Mouse (Mus musculus): ENCODE data around the gene Retreg3. TPM values are rescaled to one million over a fixed set of nuclear protein-coding genes. Genes with fewer than 3 reads are reported as not detected.

Retreg3 gene
- total RNA-seq, 2 experiments from 2014 or later, result 34.2 to 36.3 TPM

DNA sequence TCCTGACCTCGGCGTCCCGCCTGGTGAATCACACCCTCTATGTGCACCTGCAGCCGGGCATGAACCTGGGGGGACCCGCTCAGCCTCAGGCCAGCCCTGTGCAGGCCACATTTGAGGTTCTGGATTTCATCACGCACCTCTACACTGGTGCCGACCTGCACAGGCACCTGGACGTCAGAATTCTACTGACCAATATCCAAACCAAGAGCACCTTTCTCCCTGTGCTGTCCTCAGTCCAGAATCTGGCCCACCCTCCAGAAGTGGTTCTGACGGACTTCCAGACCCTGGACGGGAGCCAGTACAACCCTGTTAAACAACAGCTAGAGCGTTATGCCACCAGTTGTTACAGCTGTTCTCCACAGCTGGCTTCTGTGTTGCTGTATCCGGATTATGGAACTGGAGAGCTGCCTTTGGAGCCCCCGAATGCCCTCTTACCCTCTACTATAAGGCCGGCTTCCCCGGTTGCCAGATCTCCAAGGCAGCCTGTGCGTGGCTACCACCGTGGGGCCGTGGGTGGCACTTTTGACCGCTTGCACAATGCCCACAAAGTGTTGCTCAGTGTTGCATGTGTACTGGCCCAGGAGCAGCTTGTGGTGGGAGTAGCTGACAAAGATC lies 36.5 kb downstream of the Retreg3 start:
- DNase-seq, result no peak
- intact Hi-C loops (cut with DNase I), result no loop called here

DNA sequence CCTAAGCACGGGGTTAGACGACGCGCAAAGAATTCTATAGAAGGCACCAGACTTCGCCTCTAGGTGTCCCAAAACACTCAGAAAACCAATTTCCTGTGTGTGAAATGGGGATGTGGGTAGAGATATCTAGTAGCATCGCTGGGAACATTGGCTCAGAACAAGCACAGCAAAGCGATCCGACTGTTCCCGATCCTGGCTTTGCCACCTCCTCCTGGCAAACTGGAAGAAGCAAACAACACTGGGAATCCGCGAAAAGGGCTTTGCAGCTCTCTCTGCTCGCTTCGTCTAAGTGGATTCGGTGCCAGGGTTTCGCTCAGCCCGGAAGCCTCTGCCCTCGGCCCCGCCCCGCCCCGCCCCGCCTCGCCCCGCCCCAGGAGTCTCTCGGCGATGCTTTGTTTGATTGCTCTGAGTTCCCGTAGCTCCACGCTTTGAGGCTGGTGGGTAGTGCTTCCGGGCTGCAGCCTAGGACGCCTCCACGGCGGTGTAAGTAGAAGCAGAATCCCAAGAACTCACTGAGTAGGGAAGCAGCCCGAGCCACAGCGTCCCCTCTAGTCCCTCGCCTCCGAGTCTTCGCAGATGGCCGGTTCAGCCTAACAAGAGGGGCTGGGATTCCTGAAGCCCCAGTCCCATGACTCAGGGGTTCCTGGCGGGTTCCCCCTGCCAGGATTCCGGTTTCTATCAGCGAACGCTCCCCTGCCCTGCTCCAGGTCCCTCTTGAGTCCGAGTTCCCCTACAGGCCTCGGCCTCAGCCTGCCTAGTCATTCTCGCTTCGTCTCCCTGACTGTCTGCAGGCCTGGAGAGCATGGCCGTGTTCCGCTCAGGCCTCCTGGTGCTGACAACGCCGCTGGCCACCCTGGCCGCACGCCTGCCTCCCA lies 37.2 kb downstream of the Retreg3 start, which contains the start of gene Coasy:
Gene Coasy (plus strand): TSS at position 358 of the 875 bp plus-strand sequence.
- DNase-seq, result peak; percentile 78 to 88
- intact Hi-C loops (cut with DNase I), result loop anchor here (1.0 kb wide), 1 partner anchor 91 kb away; no protein-coding TSS in a partner anchor

DNA sequence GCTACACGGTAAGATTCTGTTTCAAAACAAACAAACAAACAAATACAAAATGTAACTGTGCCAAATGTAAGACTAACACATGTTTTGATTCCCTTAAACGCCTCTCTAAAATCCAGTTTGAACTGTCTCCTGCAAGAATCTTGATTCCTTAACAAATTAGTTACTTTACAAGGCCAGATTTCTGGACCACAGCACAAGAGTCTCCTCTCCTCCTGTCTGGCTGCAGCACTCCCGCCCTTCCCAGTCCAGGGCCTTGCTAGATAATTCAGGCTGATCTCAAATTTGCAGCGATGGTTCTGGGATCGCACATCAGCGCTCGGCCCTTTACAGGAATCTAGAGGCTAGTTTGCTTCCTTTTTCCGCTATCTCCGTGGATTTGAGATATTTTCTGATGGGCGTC lies 38.0 kb downstream of the Retreg3 start:
- DNase-seq, result no peak

DNA sequence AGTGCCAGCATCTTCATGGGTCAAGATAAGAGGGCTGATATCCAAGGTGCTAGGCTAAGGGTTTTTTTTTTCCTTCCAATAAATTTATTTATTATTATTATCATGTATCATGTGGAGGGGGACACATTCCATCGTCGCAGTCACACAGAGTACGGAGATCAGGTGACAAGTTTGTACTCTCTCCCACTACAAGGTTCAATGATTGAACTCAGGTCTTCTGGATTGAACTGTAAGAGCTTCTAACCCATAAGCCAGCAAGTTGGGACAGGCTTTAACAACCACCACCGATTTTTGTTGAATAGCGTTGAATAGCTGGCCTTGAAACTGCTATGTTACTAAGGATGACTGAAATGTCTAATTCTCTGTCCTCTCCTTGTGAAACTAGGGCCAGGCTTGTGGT lies 39.3 kb downstream of the Retreg3 start:
- no peak for DNase-seq
- intact Hi-C loops (cut with DNase I), result no loop called here

More for the DNA sequence above, 38.0 kb downstream of the Retreg3 start:
- intact Hi-C loops (cut with DNase I), result loop anchor here (1.0 kb wide), 2 partner anchors 11 to 92 kb away; partner anchors contain the start of gene Naglu

DNA sequence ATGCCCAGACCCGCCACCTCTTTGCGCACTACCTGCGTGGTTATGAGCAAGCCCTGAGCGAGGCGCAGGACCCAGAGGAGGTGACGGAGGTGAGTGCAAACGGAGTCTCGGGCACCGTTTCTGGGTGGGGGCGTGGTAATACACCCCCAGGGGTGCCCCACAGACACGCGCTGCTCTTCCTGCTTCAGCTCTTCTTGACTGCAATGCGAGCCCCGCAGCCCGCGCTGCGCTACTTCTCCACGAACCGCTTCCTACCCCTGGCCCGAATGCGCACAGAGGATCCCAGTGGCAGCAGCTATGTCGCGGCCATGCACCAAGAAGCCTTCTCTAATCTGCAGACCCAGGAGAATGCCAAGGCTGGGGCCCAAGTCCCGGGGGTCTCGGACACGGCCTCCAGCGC lies 39.9 kb downstream of the Retreg3 start:
- intact Hi-C loops (cut with DNase I), result no loop called here
- no peak for DNase-seq

DNA sequence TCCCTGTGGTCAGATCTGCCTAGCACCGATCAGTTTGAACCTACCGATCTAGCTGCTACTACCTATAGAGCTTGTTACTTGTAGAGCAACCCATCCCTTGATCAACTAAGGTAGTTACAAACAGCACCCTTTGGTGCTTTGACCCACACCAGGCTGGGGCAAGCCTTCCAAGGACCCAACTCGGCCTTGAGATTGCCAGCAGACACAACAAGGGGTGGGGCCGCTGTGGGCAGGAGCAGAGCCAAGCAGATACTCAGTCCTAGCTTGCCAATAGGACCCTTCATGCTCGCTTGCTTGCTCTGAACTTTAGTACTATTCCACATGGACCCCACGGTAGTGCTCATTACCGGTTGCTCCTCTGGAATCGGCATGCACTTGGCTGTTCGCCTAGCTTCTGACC lies 41.6 kb downstream of the Retreg3 start, which contains the start of gene Hsd17b1:
Gene Hsd17b1 (plus strand): TSS at position 291 of the 400 bp plus-strand sequence.
- intact Hi-C loops (cut with DNase I), result no loop called here
- DNase-seq, result no peak

- intact Hi-C loops (cut with DNase I), result no loop called here
- no peak for DNase-seq
Observed at GRCm38 (mm10) chr11:101071810-101072428, 47.8 kb downstream of the Retreg3 start.

- no peak for DNase-seq
- intact Hi-C loops (cut with DNase I), result loop anchor here (1.0 kb wide), 1 partner anchor 10 kb away; no protein-coding TSS in a partner anchor
Observed at GRCm38 (mm10) chr11:101070987-101071386, 48.7 kb downstream of the Retreg3 start.

GRCm38 (mm10) chr11:101070189-101070527 lies 49.5 kb downstream of the Retreg3 start:
- intact Hi-C loops (cut with DNase I), result loop anchor here (1.0 kb wide), 1 partner anchor 11 kb away; no protein-coding TSS in a partner anchor
- DNase-seq, result no peak

DNA sequence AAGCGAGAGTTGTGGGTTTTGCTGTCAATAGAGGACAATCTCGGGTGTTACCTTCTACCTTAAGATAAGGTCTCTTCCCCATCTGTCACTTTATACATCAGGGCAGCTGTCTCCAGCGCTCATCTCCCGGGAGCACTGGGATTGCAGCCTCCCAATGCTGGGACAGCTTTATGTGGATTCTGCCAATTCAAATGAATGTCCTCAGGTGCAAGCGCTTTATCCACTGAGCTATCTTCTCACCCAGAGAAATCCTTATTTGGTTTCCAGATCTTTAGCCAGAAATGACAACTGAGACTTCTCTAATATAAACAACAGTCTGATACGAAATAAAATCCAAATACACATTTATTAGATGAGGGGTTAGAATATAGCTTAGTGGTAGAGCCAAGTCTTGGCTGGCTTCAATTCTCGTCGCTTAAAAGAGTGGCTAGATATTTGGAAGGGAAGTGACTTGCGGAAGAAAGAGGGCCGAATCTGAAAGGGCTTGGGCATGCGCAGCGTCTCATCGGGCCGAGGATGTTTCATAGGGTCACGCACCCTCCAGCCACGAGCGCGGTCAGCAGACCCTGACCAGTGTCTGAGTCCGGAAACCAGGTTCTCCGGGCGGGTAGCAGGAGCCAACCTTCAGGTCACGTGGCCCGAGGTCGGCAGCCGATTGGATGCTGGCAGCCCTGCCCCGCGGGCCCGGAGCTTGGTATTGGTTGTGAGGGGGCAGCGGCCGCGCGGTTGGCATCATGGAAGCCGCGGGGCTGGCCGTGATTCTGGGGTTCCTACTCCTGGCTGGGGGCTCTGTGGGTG lies 50.1 kb downstream of the Retreg3 start, which contains the start of gene Naglu:
Gene Naglu (plus strand): TSS at position 622 of the 798 bp plus-strand sequence.
- DNase-seq, result peak; percentile 92 to 94
- intact Hi-C loops (cut with DNase I), result loop anchor here (1.0 to 10.0 kb wide), 2 partner anchors 12 to 355 kb away; partner anchors contain the start of genes Hspb9 and Kat2a

- DNase-seq, result peak; percentile 84 to 85
- intact Hi-C loops (cut with DNase I), result loop anchor here (1.0 to 10.0 kb wide), 3 partner anchors 9 to 352 kb away; partner anchors contain the start of genes Hspb9 and Kat2a
Observed at GRCm38 (mm10) chr11:101066549-101067412, 52.9 kb downstream of the Retreg3 start.

GRCm38 (mm10) chr11:101065002-101065401 lies 54.7 kb downstream of the Retreg3 start:
- DNase-seq, result no peak
- intact Hi-C loops (cut with DNase I), result loop anchor here (10.0 kb wide), 1 partner anchor 350 kb away; the partner anchor contains the start of genes Hspb9 and Kat2a

GRCm38 (mm10) chr11:101064462-101064861 lies 55.2 kb downstream of the Retreg3 start:
- no peak for DNase-seq
- intact Hi-C loops (cut with DNase I), result loop anchor here (10.0 kb wide), 1 partner anchor 350 kb away; the partner anchor contains the start of genes Hspb9 and Kat2a

GRCm38 (mm10) chr11:101063676-101064327 lies 55.9 kb downstream of the Retreg3 start:
- intact Hi-C loops (cut with DNase I), result loop anchor here (10.0 kb wide), 1 partner anchor 349 kb away; the partner anchor contains the start of genes Hspb9 and Kat2a
- peak; percentile 72 to 80 for DNase-seq

DNA sequence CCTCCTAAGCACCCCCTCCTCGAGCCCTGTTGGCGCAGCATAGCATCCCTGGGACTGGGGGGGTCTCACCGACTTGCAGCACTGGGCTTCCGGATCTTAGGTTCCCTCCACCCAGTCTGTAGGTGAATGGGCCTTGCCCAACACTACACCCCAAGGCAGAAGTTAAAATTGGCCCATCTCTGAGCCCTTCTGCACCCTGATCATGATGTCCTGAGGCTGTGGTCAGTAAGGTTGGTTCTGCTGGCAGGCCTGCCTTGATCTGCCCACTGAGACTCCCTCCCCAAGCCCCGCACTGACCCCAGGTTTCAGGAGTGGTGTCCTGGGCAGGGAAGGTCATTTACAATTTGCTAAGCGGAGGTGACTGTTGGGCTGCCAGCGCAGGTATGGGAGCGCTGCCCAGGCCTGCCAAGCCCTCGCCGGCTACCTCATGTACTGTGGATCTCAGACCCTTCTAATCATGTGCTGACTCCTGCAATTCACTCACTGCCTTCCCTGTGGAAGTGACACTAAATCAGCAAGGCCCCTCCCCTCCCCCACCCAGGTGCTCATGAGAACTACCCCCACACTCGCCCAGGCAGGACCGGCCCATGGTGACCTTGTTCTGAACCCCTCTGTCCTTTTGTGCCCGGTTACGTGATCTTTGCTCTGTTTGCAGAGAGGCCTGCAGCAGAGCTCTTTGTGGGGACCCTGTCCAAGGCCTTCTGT lies 56.6 kb downstream of the Retreg3 start:
- intact Hi-C loops (cut with DNase I), result loop anchor here (10.0 kb wide), 1 partner anchor 348 kb away; the partner anchor contains the start of genes Hspb9 and Kat2a
- DNase-seq, result no peak

- intact Hi-C loops (cut with DNase I), result loop anchor here (10.0 kb wide), 1 partner anchor 348 kb away; the partner anchor contains the start of genes Hspb9 and Kat2a
- peak; percentile 63 to 74 for DNase-seq
Observed at GRCm38 (mm10) chr11:101062165-101062884, 57.4 kb downstream of the Retreg3 start.

All from heart, postnatal 36 days (tissue).